Mouse (Mus musculus): Measurements from ENCODE around the gene Prn.

Prn gene

DNA sequence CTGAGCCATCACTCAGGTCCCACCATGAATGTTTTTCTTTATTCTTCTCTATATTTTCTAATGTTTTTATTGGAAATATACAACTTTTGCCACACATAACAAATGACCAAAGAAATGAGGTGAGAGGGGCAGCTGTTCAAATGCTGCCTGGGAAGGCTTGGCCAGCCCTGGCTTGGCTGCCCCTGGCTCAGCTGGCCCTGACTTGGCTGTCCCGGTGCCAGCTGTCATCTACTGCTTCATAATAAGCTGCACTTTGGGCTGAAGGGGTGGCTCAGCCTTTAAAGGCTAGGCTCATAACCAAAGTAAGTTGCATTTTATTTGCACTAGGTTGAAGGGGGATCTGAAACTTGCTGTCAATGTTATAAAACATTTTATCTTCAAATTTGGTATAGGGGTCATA, 2.9 kb upstream of the Prn start:
- DNase-seq (ENCODE audit: low spot score) = no peak

DNA sequence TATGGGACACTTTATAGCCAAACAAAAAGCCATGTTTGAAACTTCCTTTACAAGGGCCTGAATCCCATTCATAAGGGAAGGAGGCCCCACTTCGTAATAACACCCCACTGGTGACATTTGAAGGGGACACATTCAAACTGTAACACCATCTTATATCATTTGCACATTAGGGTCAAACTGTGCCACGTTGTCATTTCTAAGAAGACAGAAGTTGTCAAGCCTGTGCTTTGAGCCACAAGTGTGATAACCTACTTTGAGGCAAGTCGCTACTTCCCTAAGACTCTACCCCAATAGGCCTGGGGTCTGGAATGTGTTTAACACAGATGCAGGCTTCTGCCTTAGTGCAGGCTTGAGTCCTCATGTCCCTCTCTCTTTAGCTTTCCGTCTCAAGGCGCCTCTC, 2.4 kb upstream of the Prn start:
- no peak for DNase-seq (ENCODE audit: low spot score)

DNA sequence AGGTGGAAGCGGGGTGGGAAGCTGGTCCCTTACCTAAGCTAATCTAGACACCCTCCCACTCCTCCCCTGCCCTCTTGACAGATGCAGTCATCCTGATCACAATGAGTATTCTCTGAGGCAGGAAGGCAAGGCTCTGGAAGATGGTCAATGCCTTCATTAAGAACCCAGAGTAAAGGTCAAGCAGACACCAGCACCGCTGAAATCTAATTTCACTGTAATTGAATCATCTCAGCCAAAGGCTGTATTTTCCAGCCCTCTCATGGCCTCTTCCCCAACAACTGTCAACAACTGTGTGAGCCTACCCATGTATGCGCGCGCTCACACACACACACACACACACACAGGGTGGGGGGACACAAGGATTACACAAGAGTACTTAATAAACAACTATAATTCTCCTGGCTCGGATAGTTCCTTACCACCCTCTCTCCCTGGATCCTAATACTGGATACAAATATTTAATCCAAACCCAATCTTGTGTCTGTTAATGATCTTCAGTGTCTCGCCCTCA, 1.4 kb upstream of the Prn start:
- DNase-seq (ENCODE audit: low spot score) = no peak

DNA sequence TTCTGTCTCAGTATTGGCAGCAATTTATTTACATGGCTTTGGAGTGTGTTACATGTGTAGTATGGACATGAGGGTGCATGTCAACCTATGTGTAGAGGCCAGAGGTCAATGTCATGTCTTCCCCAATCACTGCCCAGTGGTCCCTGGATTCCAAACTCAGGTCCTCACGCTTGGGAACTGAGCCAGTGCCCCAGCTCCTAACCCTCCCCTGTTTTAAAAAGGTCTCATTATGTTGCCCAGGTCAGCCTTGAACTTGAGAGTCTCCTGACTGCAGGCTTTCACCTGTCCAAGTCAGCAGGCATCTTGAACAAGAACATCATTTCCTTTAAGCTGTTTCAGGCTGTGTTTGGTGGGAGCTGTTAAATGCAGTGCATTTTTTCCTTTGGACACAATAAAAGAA, 851 bp upstream of the Prn start:
- no peak for DNase-seq (ENCODE audit: low spot score)

DNA sequence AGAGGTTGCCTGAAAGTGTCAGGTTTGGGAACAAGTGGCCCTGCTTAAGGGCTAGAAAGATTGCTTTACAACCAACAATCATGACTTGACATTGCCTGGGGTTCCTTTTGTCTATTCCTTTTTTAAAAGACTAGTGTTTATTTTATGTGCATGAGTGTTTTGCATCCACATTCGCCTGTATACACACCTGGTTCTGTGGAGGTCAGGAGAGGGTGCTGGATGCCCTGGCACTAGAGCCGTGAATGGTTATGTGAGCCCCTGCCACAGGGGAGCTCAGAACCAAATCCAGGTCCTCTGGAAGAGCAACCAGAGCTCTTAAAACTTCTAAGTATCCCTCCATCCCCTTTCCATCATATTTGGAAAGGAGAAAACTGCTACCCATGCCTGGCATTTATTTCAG, 1.1 kb downstream of the Prn start:
- DNase-seq (ENCODE audit: low spot score) = no peak

DNA sequence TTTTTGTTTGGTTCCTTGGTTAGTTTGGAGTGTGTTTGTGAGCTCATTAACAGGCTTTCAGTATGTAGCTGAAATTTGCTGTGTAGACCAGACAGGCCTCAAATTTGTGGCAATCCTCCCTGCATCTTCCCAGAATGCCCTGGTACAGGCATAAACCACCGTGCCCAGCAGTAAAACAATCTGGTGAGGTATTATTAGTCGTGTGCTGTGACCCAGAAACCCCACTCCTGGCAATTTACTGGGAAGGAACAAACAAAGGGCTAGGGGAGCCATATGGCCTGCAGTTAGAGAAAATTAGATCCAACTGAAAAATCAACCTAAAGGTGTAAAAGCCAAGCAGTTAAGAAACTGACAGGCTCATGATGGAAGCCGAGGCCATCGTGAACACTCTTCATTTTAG, 1.6 kb downstream of the Prn start:
- DNase-seq (ENCODE audit: low spot score) = no peak

DNA sequence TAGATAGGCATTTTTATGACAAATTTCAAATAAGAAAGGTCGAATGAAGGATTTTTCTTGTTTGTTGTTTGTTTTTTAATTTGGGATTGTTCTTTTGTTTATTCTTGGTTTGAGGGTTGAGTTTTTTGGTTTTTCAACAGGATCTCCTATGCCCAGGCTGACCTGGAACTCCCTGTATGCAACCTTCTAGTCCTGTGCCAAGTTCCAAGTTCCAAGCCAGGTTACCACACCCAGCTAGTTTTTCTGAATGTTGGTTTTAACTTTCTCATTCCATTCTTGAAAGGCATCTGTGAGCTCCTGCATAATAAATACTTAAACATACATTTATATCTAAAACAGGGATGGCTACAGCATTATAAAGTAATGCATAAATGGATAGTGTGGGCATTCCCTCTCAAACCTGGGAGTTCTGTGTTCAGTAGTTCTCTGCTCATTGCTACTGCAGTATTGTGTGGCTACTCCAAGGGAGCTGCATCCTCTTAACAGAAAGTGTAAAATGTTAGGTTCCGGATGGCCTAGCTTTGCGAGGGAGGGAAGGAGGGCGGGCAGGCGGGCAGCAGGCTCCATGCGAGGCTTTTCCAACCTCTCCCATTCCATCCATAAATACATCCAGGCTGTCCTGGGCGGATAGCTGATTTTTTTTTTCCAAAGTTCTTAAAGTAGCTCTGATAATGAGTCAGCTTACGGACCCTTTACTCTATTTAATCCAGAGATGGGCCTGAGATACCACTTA, 2.9 kb downstream of the Prn start:
- no peak for DNase-seq (ENCODE audit: low spot score)

DNA sequence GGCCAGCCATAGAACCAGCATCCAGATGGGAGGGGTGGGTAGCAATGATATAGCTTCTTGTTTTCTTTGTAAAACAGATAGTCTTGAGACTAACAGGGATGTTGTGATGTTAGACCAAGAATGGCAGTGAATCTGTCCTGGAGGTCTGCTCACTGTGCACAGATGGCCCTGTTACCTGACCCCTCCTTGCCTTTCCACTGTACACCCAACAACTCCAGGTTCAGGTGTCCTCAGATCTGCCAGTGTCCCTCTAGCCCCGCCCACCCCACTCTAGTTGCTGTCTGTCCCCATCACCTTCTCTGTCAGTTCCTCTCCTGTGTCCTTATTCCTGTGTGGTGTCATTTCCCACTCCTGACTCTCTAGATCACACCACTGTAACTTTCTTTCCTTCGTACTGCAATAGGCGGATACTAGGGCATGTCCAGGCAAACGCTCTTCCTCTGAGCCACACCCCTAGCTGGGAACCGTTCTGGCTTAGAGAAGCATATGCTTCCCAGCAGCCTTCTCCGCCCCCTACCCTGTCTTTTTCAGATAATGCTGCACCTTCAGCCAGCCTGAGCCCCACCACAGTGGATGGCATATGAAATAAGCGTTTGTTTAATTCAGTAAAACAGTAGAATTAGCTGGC, 22.6 kb downstream of the Prn start:
- DNase-seq (ENCODE audit: low spot score) = no peak

DNA sequence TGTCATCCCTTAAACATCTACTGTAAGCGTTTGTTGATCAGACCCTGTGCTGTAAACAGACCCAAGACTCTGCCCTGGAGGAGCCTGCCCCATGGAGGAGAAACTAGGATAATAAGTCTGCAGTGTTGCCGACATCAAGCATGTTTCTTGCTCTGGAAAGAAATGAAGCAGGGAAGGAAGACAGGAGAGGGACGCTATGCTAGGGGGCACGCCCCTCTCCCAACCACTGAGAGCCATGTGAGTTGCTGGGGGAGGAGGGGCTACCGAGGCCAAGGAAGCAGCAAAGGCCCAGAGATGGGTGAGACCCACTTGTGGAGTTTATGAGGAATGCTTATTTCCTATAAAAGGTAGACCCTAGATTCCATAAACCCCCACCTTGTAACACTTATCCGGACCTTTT, 23.3 kb downstream of the Prn start:
- no peak for DNase-seq (ENCODE audit: low spot score)

DNA sequence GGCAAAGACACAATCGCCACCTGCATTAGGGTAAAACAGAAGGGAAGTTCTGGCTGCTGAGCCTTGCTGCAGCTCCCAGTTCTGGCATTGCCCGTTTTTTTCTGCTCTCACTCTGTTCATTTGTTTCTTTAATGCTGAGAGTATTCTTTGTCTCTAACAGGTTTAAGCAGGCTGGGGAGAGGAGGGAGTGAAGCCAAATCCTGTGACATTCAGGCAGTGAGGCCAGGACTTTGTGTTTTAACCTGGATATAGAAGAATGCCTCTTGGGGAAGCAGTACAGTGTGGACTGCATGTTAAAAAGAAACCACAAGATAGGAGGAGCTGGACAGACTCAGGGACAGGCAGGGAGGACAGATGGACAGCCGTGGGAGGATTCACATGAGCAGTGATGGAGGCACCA, 23.8 kb downstream of the Prn start:
- DNase-seq (ENCODE audit: low spot score) = no peak

DNA sequence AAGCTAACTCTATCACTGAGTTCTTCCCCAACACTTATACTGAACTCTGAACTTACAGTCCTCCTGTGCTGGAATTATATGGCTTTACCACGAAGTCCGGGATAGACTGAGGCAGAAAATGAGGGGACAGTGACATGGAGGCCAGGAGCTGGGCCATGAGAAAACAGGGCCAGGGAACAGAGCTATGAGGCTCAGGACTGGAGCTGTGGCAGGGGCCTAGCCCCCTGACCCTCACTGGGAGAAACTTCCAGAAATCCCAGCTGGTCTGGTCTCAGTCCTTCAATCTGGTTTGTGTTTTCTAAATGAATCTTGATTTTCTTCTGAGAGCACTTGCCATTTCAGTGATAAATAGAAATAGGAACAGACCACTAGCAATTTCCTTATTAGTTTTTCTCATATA, 24.5 kb downstream of the Prn start:
- DNase-seq (ENCODE audit: low spot score) = no peak

DNA sequence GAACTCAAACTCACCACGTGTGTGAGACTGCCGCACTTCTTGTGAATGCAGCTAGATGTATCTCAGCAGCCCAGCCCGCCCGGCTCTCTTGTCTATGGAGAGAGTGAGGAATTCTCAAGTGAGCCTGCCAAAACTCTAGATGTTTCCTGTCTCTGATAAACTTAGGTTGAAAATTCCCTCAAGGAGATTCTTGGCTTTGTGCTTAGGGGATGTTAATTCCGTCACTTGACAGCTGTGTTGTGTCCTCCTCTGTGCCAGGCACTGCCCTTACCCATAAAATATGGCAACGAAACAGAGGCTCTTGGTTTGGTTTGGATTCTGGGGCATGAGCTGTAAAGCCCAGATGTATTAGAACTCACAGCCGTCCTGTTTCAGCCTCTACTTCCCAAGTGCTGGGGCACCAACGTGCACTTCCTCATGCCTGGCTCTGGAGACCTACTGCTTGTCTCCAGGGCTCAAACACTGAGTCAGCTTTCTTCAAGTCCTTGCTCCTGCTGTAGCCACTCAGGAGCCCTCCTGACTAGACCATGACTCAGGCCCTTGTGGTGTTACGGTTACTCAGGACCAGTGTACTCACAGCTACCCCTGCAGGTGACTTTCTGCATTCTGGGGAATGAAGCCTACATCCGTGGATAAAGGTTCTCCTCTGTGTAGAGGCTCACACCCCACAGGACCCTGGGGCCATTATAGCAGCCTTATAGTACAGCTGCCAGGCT, 25.8 kb downstream of the Prn start:
- DNase-seq (ENCODE audit: low spot score) = no peak

DNA sequence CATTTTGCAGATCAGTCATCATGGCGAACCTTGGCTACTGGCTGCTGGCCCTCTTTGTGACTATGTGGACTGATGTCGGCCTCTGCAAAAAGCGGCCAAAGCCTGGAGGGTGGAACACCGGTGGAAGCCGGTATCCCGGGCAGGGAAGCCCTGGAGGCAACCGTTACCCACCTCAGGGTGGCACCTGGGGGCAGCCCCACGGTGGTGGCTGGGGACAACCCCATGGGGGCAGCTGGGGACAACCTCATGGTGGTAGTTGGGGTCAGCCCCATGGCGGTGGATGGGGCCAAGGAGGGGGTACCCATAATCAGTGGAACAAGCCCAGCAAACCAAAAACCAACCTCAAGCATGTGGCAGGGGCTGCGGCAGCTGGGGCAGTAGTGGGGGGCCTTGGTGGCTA, 26.7 kb downstream of the Prn start:
- no peak for DNase-seq (ENCODE audit: low spot score)

DNA sequence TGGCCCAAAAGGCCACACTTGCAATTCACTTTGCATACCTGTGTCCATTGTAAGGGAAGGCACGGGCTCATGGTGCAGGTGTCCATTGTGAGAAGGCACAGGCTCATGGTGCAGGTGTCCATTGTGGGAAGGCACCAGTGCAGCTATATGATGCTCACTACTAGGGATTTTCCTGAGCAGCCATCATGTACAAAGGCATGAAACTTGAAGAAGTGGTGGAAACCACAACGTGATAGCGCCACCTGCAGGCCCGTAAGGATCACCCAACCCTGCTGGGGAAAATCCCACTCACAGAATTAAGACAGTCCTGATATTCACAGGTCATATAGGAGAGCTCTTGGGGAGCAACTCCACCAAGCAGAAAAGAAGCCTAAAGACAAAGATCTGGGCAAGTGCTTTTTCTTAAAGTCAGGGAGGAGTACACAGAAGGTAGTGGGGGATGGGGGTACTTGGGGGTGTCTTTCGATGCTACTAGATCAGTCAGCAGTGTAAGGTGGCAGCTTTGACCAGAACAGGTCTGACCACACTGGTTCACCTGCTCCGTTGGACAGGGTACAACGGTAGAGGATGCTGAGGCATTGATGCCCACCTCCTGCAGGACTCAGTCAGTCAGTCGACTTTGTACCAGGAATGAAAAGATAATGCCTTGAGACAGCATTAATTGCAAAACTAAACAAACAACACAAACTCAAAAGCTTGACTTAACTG, 29.8 kb downstream of the Prn start:
- peak; percentile 30 for DNase-seq (ENCODE audit: low spot score)

DNA sequence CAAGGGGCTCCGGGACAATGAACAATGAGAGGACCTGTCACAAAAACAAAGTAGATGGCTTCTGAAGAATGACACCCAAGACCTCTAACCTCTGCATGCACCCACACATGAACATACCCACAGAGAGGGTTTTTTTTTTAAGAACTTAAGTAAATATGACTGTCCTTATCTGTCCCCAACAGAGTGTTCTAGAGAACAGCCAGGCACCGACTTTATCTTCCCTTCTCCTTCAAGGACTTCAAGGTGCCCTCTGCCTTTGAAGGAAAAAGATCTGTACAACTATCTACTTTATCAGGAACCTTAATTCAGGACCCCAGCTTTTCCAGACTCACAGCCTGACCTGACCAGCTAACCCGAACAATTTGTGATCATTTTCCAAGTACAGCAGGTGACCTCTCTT, 30.7 kb downstream of the Prn start:
- no peak for DNase-seq (ENCODE audit: low spot score)

DNA sequence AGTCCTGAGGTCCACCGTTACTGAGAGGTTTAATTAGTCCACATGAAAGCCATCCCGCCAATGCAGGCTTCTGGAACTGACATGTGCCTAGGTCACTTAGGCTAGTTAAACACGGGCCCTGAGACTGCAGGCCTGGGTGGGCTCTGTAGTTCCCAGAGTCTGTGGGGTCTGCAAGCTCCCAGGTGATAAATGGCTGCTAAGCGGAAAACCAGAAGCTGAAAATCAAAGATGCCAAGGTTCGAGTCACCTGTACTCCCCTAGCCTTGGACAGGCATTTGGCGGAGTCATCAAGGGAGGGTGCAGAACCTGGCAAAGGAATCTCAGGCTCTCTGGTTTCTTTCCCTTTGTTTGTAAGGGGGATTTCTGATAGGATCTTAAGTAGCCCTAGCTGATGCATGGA, 31.7 kb downstream of the Prn start:
- DNase-seq (ENCODE audit: low spot score) = no peak

DNA sequence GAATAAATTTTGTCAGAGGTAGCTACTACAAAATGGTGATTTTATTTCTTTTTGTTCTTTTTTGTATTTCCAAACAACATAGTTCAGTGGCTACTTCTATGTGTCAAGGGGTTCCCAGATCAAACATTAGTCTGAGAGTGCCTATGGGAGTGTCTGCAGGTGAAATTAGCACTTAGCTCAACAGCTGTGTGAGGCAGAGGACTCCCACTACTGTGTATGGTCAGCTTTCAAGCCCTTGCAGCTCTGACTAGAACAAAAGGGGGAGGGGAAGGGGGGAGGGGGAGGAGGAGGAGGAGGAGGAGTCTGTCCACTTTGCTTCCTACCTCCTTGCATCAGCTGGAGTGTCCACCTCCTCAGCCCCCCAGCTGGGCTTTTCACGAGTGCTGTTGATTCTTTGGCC, 34.6 kb downstream of the Prn start:
- no peak for DNase-seq (ENCODE audit: low spot score)

DNA sequence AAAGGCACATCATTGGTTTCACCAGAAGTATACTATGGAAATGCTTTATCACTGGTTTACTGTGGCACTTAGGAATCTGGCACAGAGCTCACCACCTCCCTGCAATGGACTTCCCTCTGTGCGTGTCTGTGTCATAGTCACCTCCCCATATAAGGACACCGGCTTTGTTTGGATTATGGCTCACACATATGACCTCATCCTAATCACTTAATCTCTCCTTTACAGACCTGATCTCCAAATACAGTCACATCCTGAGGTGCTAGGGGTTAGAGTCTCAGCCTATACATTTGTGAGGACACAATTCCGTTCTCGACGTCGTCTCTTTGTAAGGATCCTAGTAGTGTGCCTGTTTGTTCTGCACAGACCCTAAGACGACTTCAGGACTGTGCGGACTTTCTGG, 35.5 kb downstream of the Prn start:
- no peak for DNase-seq (ENCODE audit: low spot score)

DNA sequence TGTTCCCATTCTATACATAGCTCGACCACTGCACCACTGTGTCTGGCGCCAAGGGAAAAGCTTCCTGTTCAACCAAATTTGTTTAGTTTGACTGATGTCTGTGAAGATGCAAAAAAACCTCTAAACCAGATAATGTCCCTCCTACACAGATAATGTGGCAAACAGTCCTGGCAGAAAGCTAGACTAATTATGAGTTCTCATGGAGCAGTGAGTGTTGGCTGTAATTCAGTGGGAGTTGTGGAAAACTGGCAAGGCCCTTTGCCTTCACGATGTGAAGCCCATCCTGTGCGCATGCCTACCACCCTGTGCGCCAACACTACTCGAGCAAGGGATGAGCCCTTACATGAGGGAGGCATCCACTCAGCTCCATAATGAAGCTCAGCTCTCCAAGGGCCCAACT, 36.0 kb downstream of the Prn start:
- DNase-seq (ENCODE audit: low spot score) = no peak

DNA sequence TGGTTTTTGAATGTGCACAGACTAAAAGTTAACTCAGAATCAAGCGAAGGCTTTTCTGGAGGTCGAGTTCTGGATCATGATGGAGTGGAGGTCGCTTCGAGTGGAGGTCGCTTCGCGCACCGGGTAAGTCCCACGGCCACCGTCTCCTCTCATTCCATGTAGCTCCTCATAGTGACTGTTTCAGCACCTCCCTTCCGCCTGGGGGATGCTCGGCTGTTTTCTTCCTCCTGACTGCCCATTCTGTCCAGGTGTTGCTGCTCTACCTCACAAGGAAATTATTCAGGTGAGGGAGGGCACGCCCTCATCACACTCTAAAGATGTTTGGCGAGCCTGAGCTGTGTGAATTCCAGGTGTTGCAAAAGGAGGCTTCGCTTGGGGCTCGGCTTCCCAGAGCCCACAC, 36.6 kb downstream of the Prn start:
- DNase-seq (ENCODE audit: low spot score) = no peak

DNA sequence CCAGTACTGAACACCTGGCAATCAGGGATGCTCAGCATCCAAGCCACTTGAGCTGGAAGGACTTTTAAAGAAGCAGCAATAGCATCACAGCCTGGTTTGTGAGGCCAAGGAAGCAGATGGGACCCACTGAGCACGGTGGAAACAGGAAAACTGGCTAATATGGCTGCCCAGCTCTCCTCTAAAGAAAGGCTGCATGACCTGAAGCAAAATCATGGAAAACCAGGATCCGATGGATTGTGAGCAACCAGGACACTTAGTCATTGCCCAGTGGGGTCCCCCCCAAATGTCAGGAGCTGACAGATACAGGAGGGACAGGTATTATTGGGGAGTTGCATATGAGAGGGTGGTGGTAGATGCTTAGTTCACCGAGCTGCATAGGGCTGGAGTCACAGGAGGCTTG, 38.4 kb downstream of the Prn start:
- no peak for DNase-seq (ENCODE audit: low spot score)

DNA sequence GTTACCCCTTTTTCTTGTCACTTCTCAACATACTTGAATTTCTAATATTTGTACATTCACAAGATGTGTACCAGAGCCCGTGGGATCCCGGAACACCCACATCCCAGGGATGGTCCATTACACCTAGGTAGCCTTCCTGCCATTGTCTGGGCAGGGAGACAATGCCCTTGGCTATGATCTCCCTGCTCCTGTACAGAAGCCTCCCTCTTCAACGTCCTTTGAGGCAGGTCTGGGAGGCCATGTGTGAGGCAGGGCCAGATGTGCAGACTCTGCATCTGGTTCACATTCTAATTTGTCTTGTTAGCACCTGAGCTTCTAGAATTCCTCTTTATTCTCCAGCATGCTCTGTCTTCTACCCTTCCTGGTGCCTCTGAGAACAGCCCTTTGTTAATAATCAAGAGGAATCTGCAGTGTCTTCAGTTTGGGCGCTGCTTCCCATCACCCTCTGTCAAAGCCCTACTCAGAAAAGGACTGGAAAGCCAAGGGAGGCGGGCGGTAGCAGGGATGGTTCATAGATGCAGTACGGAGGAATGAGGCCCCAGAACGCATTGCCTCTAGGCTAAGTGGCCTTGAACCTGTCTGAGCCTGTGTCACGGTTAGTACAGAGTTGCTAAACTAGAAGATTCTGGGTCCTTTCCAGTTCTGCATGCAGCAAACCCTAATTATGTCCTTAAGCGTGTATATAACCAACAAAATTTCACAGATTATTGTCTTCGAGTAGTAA, 39.3 kb downstream of the Prn start:
- no peak for DNase-seq (ENCODE audit: low spot score)
